Mouse (Mus musculus): ENCODE data around the gene Slc38a10. TPM values are rescaled to one million over a fixed set of nuclear protein-coding genes. Genes with fewer than 3 reads are reported as not detected.

Slc38a10 gene
- total and polyA plus RNA-seq, 2 experiments from 2014 or later, result 97.0 to 147 TPM

GRCm38 (mm10) chr11:120111033-120111432 is 40.1 kb downstream of the Slc38a10 start:
- peak; percentile 54; the same call in 1 of the 2 replicates for ATAC-seq
- H3K9me3 ChIP-seq (ENCODE audit: low read length), result no peaks in the 10 kb centered on the region
- H3K27ac ChIP-seq (ENCODE audit: low read depth, low read length), result no peak overlapping the region
- H3K36me3 ChIP-seq (ENCODE audit: insufficient read depth), result peaks cover 36% of the 10 kb centered on the region
- no peak overlapping the region for H3K4me2 ChIP-seq (ENCODE audit: low read depth)
- H3K4me1 ChIP-seq (ENCODE audit: insufficient read depth), result no peaks in the 10 kb centered on the region
- WGBS, result 5% methylated on average over 2 of the region's 2 CpGs
- no peak overlapping the region for H3K4me3 ChIP-seq (ENCODE audit: low read depth, low read length)
- peak; percentile 97 for TF ChIP-seq CTCF (IDR thresholded peaks at IDR 0.05; ENCODE audit: low read depth)
- no peaks in the 10 kb centered on the region for H3K27me3 ChIP-seq (ENCODE audit: insufficient read depth, low read length)
- H3K9ac ChIP-seq, result no peak overlapping the region
- DNase-seq, result peak; percentile 89

GRCm38 (mm10) chr11:120110554-120110953 is 40.6 kb downstream of the Slc38a10 start:
- no peak overlapping the region for H3K9ac ChIP-seq

GRCm38 (mm10) chr11:120109558-120110210 is 41.5 kb downstream of the Slc38a10 start:
- H3K9ac ChIP-seq, result no peak overlapping the region
- 62% methylated on average over 14 of the region's 14 CpGs for WGBS
- no peaks in the 10 kb centered on the region for H3K9me3 ChIP-seq (ENCODE audit: low read length)
- H3K27me3 ChIP-seq (ENCODE audit: insufficient read depth, low read length), result no peaks in the 10 kb centered on the region
- H3K4me3 ChIP-seq (ENCODE audit: low read depth, low read length), result no peak overlapping the region
- DNase-seq (no peak), ATAC-seq (no peak)
- no peaks in the 10 kb centered on the region for H3K4me1 ChIP-seq (ENCODE audit: insufficient read depth)
- H3K36me3 ChIP-seq (ENCODE audit: insufficient read depth), result peaks cover 48% of the 10 kb centered on the region
- TF ChIP-seq CTCF (IDR thresholded peaks at IDR 0.05; ENCODE audit: low read depth), result no peak
- H3K4me2 ChIP-seq (ENCODE audit: low read depth), result no peak overlapping the region
- no peak overlapping the region for H3K27ac ChIP-seq (ENCODE audit: low read depth, low read length)

More at GRCm38 (mm10) chr11:120110554-120110953, 40.6 kb downstream of the Slc38a10 start:
- Histone ChIP-seq H3K27me3 (ENCODE audit: insufficient read depth, low read length) (no peaks in the 10 kb centered on the region), H3K4me3 (ENCODE audit: low read depth, low read length) (no peak overlapping the region), H3K4me2 (ENCODE audit: low read depth) (no peak overlapping the region), H3K27ac (ENCODE audit: low read depth, low read length) (no peak overlapping the region), H3K4me1 (ENCODE audit: insufficient read depth) (no peaks in the 10 kb centered on the region), H3K36me3 (ENCODE audit: insufficient read depth) (peaks cover 40% of the 10 kb centered on the region), H3K9me3 (ENCODE audit: low read length) (no peaks in the 10 kb centered on the region)
- ATAC-seq (no peak), DNase-seq (no peak)
- TF ChIP-seq CTCF (IDR thresholded peaks at IDR 0.05; ENCODE audit: low read depth), result peak; percentile 9; the same call in 1 of the 2 replicates
- WGBS, result 73% methylated on average over 7 of the region's 7 CpGs

GRCm38 (mm10) chr11:120107796-120108195 is 43.4 kb downstream of the Slc38a10 start:
- H3K36me3 ChIP-seq (ENCODE audit: insufficient read depth), result peaks cover 58% of the 10 kb centered on the region
- H3K27ac ChIP-seq (ENCODE audit: low read depth, low read length), result no peak overlapping the region

GRCm38 (mm10) chr11:120107026-120107425 is 44.1 kb downstream of the Slc38a10 start:
- Histone ChIP-seq H3K9ac (no peak overlapping the region), H3K27me3 (ENCODE audit: insufficient read depth, low read length) (no peaks in the 10 kb centered on the region), H3K27ac (ENCODE audit: low read depth, low read length) (no peak overlapping the region), H3K4me2 (ENCODE audit: low read depth) (no peak overlapping the region), H3K36me3 (ENCODE audit: insufficient read depth) (peaks cover 57% of the 10 kb centered on the region), H3K9me3 (ENCODE audit: low read length) (no peaks in the 10 kb centered on the region), H3K4me1 (ENCODE audit: insufficient read depth) (no peaks in the 10 kb centered on the region), H3K4me3 (ENCODE audit: low read depth, low read length) (no peak overlapping the region)
- WGBS, result 74% methylated on average over 2 of the region's 2 CpGs
- ATAC-seq (no peak), DNase-seq (no peak)
- TF ChIP-seq CTCF (IDR thresholded peaks at IDR 0.05; ENCODE audit: low read depth), result no peak

More at GRCm38 (mm10) chr11:120107796-120108195, 43.4 kb downstream of the Slc38a10 start:
- TF ChIP-seq CTCF (IDR thresholded peaks at IDR 0.05; ENCODE audit: low read depth), result no peak
- ATAC-seq (no peak), DNase-seq (no peak)
- Histone ChIP-seq H3K9me3 (ENCODE audit: low read length) (no peaks in the 10 kb centered on the region), H3K4me3 (ENCODE audit: low read depth, low read length) (no peak overlapping the region), H3K4me1 (ENCODE audit: insufficient read depth) (no peaks in the 10 kb centered on the region), H3K4me2 (ENCODE audit: low read depth) (no peak overlapping the region), H3K9ac (no peak overlapping the region), H3K27me3 (ENCODE audit: insufficient read depth, low read length) (no peaks in the 10 kb centered on the region)
- 85% methylated on average over 9 of the region's 9 CpGs for WGBS

GRCm38 (mm10) chr11:120103431-120103997 is 47.6 kb downstream of the Slc38a10 start:
- H3K4me2 ChIP-seq (ENCODE audit: low read depth), result no peak overlapping the region
- no peak for TF ChIP-seq CTCF (IDR thresholded peaks at IDR 0.05; ENCODE audit: low read depth)
- H3K27me3 ChIP-seq (ENCODE audit: insufficient read depth, low read length), result no peaks in the 10 kb centered on the region
- H3K9ac ChIP-seq, result no peak overlapping the region
- DNase-seq (no peak), ATAC-seq (no peak)
- 0 out of 2 replicates have a peak, but pooled peaks cover 2% of the 10 kb centered on the region for H3K4me1 ChIP-seq (ENCODE audit: insufficient read depth)
- H3K27ac ChIP-seq (ENCODE audit: low read depth, low read length), result no peak overlapping the region
- no peaks in the 10 kb centered on the region for H3K9me3 ChIP-seq (ENCODE audit: low read length)
- peaks cover 39% of the 10 kb centered on the region for H3K36me3 ChIP-seq (ENCODE audit: insufficient read depth)
- no peak overlapping the region for H3K4me3 ChIP-seq (ENCODE audit: low read depth, low read length)
- 92% methylated on average over 3 of the region's 3 CpGs for WGBS

- H3K4me3 ChIP-seq (ENCODE audit: low read depth, low read length), result no peak overlapping the region
- WGBS, result 2% methylated on average over 3 of the region's 3 CpGs
- TF ChIP-seq CTCF (IDR thresholded peaks at IDR 0.05; ENCODE audit: low read depth), result peak; percentile 86
- H3K4me1 ChIP-seq (ENCODE audit: insufficient read depth), result peaks cover 9% of the 10 kb centered on the region; the same call in 1 of the 2 replicates
- DNase-seq, result peak; percentile 80
- H3K9me3 ChIP-seq (ENCODE audit: low read length), result no peaks in the 10 kb centered on the region
- peaks cover 25% of the 10 kb centered on the region for H3K36me3 ChIP-seq (ENCODE audit: insufficient read depth)
- no peak for ATAC-seq
- H3K4me2 ChIP-seq (ENCODE audit: low read depth), result no peak overlapping the region
- H3K27me3 ChIP-seq (ENCODE audit: insufficient read depth, low read length), result no peaks in the 10 kb centered on the region
- no peak overlapping the region for H3K9ac ChIP-seq
- 0 out of 2 replicates have a peak overlapping the region, but pooled peaks have one; percentile 21 for H3K27ac ChIP-seq (ENCODE audit: low read depth, low read length)
Measured at GRCm38 (mm10) chr11:120101036-120101435, 50.1 kb downstream of the Slc38a10 start.
